Mouse (Mus musculus) testis, adult 2 months (tissue): ENCODE measurements around the gene Stat6. TPM values are rescaled to one million over a fixed set of nuclear protein-coding genes. Genes with fewer than 3 reads are reported as not detected.

ENCODE experiments used
- H3K27ac ChIP-seq: fragments of 200-500 bp; 2 replicates; pipeline ENCODE4 v1.5.1; 2012; ENCODE audit warnings: low read depth, low read length; ENCODE audit not compliant: control insufficient read depth, insufficient read depth
- H3K27me3 ChIP-seq: fragments of 200-500 bp; 2 replicates; pipeline ENCODE4 v1.6.1; 2012; ENCODE audit warnings: mild to moderate bottlenecking, low read length, moderate library complexity; ENCODE audit not compliant: control insufficient read depth, insufficient read depth
- H3K36me3 ChIP-seq: fragments of 200-500 bp; 2 replicates; pipeline ENCODE4 v1.6.1; 2012; ENCODE audit warnings: mild to moderate bottlenecking, low read length; ENCODE audit not compliant: control insufficient read depth, insufficient read depth
- H3K4me1 ChIP-seq: fragments of 200-500 bp; 2 replicates; pipeline ENCODE4 v1.6.1; 2012; ENCODE audit warnings: low read length; ENCODE audit not compliant: control insufficient read depth, insufficient read depth
- H3K4me3 ChIP-seq: fragments of 200-500 bp; 2 replicates; pipeline ENCODE4 v1.5.1; 2012; ENCODE audit warnings: low read depth, mild to moderate bottlenecking, low read length, moderate library complexity, mixed read lengths; ENCODE audit not compliant: control insufficient read depth
- CTCF ChIP-seq: fragments of 200-500 bp; IDR thresholded peaks from 2 replicates; pipeline ENCODE4 v1.5.1; 2012; ENCODE audit warnings: low read depth, mild to moderate bottlenecking, inconsistent platforms, low read length, moderate library complexity; ENCODE audit not compliant: control insufficient read depth, insufficient read depth, insufficient replicate concordance
- POLR2A ChIP-seq: fragments of 200-500 bp; IDR thresholded peaks from 2 replicates; pipeline ENCODE4 v1.6.1; 2012; ENCODE audit warnings: low read depth, mild to moderate bottlenecking, inconsistent platforms, low read length, moderate library complexity; ENCODE audit not compliant: control insufficient read depth
- polyA plus RNA-seq: library from polyadenylated mRNA; depleted of rRNA; stranded (reverse); fragments of >200 nt; gene quantifications from 2 replicates; pipeline ENCODE4 v1.2.3, GENCODE M21; 2012

Gene Stat6
- polyA plus RNA-seq, 1 experiment, result 3.9 TPM

DNA sequence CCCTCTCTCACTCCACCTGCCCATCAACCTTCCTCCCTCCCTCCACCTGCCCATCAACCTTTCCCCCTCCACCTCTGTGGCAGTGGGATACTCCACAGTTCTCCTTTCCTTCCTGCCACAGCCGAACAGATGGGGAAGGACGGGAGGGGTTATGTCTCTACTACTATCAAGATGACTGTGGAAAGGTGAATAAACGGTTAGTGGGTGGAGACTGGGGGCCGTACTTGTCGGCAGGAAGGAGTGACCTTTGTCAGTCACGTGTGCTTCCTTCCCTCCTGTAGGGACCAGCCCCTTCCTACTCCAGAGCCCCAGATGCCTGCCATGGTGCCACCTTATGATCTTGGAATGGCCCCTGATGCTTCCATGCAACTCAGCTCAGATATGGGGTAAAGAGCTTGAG lies 15.3 kb downstream of the Stat6 start:
- Histone ChIP-seq H3K4me3 (no peak overlapping the region), H3K4me1 (peaks cover 13% of the 10 kb centered on the region), H3K27ac (no peak overlapping the region), H3K36me3 (no peaks in the 10 kb centered on the region), H3K27me3 (no peaks in the 10 kb centered on the region)
- TF ChIP-seq CTCF (no peak), POLR2A (no peak)

DNA sequence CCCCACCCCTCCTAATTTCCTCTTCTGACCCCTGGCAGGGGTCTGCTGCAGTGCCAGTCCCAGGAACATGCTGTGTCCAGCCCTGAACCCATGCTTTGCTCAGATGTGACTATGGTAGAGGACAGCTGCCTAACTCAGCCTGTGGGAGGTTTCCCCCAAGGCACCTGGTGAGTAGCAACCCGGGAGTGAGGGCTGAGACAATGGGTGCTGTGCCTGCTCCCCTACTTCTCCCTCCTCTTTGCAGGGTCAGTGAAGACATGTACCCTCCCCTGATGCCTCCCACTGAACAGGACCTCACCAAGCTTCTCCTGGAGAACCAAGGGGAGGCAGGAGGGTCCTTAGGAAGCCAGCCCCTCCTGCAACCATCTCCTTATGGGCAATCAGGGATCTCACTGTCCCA lies 16.8 kb downstream of the Stat6 start:
- H3K36me3 ChIP-seq, result no peaks in the 10 kb centered on the region
- H3K4me1 ChIP-seq, result peaks cover 13% of the 10 kb centered on the region

DNA sequence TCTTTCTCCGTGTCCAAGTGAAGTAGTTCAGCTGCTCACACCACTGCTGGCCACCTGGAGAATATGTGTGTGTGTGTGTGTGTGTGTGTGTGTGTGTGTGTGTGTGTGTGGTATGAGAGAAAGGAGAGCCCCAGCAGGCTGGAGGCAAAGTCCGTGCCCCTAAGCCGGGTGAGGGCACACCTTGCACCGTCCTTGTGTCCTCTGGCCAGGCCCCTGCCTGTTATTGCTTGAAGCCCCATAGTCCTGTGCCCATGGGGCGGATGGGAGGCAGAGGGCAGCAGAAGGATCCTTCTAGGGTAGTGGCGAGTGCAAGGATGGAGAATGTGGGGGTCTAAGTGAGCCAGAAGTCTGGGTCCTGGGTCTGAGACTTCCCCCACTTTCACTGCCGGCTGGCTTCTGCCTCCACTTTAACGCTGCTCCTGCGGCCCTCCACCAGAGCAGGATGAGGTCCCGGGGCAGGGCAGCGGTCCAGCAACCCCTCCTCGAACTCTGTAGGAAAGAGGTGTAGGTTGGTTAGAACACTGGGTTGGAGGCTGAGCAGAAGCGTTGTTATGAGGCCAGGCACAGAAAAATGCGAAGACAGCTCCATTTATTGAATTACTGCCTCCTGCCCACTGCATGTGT lies 18.6 kb downstream of the Stat6 start:
- Histone ChIP-seq H3K27me3 (no peaks in the 10 kb centered on the region), H3K4me1 (peaks cover 21% of the 10 kb centered on the region), H3K27ac (peak overlapping the region; percentile 32; the same call in 1 of the 2 replicates), H3K4me3 (no peak overlapping the region), H3K36me3 (no peaks in the 10 kb centered on the region)
- TF ChIP-seq POLR2A (no peak), CTCF (no peak)

More for the DNA sequence above, 16.8 kb downstream of the Stat6 start:
- TF ChIP-seq POLR2A (no peak), CTCF (no peak)
- Histone ChIP-seq H3K27me3 (no peaks in the 10 kb centered on the region), H3K4me3 (no peak overlapping the region), H3K27ac (no peak overlapping the region)

DNA sequence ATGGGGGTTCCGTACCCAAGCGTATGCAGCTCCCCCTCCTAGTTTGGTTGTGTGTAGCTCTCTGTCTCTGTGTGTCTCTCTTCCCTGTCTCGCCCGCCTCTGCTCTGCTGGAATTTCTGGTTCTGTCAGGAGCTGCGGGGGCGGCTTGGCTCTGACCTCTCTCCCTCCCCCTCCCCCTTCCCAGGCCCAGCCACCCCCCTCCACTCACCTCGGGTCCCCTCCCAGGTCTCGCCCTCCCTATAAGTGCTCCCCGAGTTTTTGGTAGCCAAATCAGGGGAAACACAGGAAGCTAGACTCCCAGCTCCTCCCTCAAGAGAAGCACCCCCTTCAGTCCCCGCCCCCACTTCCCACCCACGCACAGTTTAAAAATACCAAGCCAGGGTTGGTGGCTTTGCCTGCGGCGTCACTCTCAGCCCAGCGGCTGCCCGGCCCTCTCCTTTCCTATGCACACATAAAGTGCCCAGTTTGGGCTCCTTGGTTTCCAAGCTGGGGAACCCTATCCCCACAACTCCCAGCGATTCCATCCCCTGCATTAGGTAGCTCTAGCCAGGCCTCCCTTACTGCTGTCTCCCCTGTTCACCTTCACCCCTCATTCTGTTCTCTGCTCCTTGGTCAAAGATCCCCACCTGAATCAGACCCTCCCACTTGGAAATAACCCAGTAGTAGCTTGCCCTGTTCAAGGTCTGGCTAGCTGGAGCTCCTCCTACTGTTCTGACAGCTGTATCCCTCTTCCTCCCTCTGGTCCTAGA lies 19.3 kb downstream of the Stat6 start:
- no peak for TF ChIP-seq CTCF
- no peak for TF ChIP-seq POLR2A
- H3K27ac ChIP-seq, result peak overlapping the region; percentile 32; the same call in 1 of the 2 replicates
- H3K36me3 ChIP-seq, result no peaks in the 10 kb centered on the region
- peaks cover 23% of the 10 kb centered on the region for H3K4me1 ChIP-seq
- no peak overlapping the region for H3K4me3 ChIP-seq
- H3K27me3 ChIP-seq, result no peaks in the 10 kb centered on the region

DNA sequence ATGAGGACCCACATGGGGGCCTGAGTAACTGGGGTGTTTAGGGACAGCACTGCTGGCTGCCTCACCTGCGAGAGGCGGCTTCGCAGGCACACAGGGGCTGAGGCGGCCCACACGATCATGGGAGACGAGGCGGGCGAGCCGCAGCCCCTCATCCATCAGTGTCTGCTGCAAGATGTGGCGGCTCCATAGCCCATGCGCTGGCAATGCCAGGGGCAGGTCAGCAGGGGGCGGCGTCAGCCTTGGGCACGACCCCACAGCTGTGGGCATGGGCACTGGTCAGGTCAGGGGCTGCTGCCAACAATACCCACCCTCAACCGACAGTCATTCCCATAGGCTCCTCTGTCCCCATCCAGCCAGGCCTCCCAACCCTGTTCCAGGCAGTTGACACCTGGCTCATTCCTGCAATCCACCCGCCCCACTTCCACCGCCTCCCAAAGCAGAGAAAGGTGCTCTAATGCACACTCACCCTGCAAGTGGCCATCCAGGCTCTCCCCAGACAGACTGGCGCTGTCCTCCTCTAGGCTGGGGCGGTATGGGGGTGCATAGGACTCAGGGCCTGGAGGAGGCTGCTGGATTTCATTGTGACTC lies 20.0 kb downstream of the Stat6 start:
- no peaks in the 10 kb centered on the region for H3K27me3 ChIP-seq
- H3K36me3 ChIP-seq, result no peaks in the 10 kb centered on the region
- H3K27ac ChIP-seq, result no peak overlapping the region
- peaks cover 26% of the 10 kb centered on the region for H3K4me1 ChIP-seq
- H3K4me3 ChIP-seq, result no peak overlapping the region
- TF ChIP-seq POLR2A, result no peak
- no peak for TF ChIP-seq CTCF

DNA sequence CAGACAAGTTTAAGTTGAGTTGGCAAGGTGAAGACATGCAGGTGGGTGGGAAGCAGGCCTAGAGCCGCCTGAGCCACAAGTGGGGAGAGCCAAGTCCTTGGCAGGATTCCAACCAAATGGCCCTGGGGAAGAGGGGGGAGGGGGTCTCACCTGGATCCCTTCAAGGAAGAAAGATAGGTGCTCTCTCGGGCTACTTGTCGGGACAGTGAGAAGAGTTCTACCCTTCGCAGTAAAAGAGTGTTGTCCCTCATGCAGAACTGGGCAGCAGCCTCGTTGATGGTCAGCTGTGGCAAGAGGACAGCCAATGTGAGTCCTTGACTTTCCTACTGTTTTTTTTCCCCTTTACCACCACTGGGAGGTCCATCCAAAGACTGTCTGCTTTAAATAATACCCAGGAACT lies 20.8 kb downstream of the Stat6 start:
- Histone ChIP-seq H3K4me3 (no peak overlapping the region), H3K36me3 (no peaks in the 10 kb centered on the region), H3K4me1 (peaks cover 21% of the 10 kb centered on the region), H3K27me3 (no peaks in the 10 kb centered on the region), H3K27ac (no peak overlapping the region)
- no peak for TF ChIP-seq CTCF
- TF ChIP-seq POLR2A, result no peak

DNA sequence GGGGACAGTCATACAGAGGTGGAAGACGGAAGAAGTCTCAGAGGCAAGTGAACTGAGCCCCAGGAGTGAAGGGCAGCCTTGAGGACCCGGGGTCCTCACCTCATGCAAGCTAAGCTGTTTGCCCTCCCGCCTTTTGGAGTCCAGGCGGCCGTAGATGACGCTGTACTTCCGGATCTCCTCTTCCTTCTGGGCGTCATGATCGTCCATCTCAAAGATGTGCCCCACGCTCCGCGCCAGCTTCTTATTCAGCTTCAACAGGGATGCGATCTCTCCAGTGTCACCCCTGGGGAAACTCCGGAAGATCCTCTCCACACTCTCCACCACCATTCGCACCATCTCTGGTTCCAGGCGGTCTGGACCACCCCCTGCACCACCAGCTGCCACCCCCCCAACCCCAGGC lies 21.4 kb downstream of the Stat6 start:
- no peak overlapping the region for H3K27ac ChIP-seq
- no peaks in the 10 kb centered on the region for H3K36me3 ChIP-seq
- H3K4me1 ChIP-seq, result peaks cover 26% of the 10 kb centered on the region
- H3K4me3 ChIP-seq, result no peak overlapping the region
- TF ChIP-seq POLR2A, result no peak
- TF ChIP-seq CTCF, result no peak
- H3K27me3 ChIP-seq, result no peaks in the 10 kb centered on the region
